Mouse (Mus musculus): Measurements from ENCODE around the gene Gphn. TPM values are rescaled to one million over a fixed set of nuclear protein-coding genes. Genes with fewer than 3 reads are reported as not detected.
A peak's percentile ranks its signal among the peaks of the same experiment; 100 is the strongest.

The Gphn gene
- total and polyA plus RNA-seq, 2 experiments, result 31.6 to 59.4 TPM

- no peak overlapping the region for H3K4me3 ChIP-seq (ENCODE audit: insufficient read depth, low read depth, low read length)
- no peak for TF ChIP-seq POLR2A (IDR thresholded peaks at IDR 0.05; ENCODE audit: extremely low read depth, insufficient read depth, low read length)
- no peak for TF ChIP-seq CTCF (IDR thresholded peaks at IDR 0.05; ENCODE audit: low read depth, low read length)
- H3K36me3 ChIP-seq (ENCODE audit: control insufficient read depth, insufficient read depth, low read length), result peaks cover 15% of the 10 kb centered on the region
- no peaks in the 10 kb centered on the region for H3K27me3 ChIP-seq (ENCODE audit: control insufficient read depth, insufficient read depth, low read length)
- DNase-seq (ENCODE audit: extremely low read depth, low read depth, low spot score), result no peak
- no peak overlapping the region for H3K9ac ChIP-seq (ENCODE audit: low read depth, low read length)
- WGBS, result 90% methylated on average over 2 of the region's 2 CpGs
- no peaks in the 10 kb centered on the region for H3K79me2 ChIP-seq (ENCODE audit: control insufficient read depth, insufficient read depth, low read length)
- H3K4me1 ChIP-seq (ENCODE audit: control insufficient read depth, insufficient read depth, low read length), result no peaks in the 10 kb centered on the region; the same call in 1 of the 2 replicates
- H3K27ac ChIP-seq (replicated peaks; ENCODE audit: insufficient read depth, low read depth, low read length), result no peak overlapping the region
Observed at GRCm38 (mm10) chr12:78681048-78681447, 454.9 kb downstream of the Gphn start.

GRCm38 (mm10) chr12:78682279-78682678, 456.1 kb downstream of the Gphn start:
- WGBS, result 79% methylated on average over 4 of the region's 4 CpGs
- no peak for TF ChIP-seq POLR2A (IDR thresholded peaks at IDR 0.05; ENCODE audit: extremely low read depth, insufficient read depth, low read length)
- TF ChIP-seq CTCF (IDR thresholded peaks at IDR 0.05; ENCODE audit: low read depth, low read length), result no peak
- Histone ChIP-seq H3K4me1 (ENCODE audit: control insufficient read depth, insufficient read depth, low read length) (no peaks in the 10 kb centered on the region; the same call in 1 of the 2 replicates), H3K27ac (replicated peaks; ENCODE audit: insufficient read depth, low read depth, low read length) (no peak overlapping the region), H3K27me3 (ENCODE audit: control insufficient read depth, insufficient read depth, low read length) (no peaks in the 10 kb centered on the region), H3K79me2 (ENCODE audit: control insufficient read depth, insufficient read depth, low read length) (no peaks in the 10 kb centered on the region), H3K9ac (ENCODE audit: low read depth, low read length) (no peak overlapping the region), H3K4me3 (ENCODE audit: insufficient read depth, low read depth, low read length) (no peak overlapping the region), H3K36me3 (ENCODE audit: control insufficient read depth, insufficient read depth, low read length) (peaks cover 20% of the 10 kb centered on the region)
- no peak for DNase-seq (ENCODE audit: extremely low read depth, low read depth, low spot score)

DNA sequence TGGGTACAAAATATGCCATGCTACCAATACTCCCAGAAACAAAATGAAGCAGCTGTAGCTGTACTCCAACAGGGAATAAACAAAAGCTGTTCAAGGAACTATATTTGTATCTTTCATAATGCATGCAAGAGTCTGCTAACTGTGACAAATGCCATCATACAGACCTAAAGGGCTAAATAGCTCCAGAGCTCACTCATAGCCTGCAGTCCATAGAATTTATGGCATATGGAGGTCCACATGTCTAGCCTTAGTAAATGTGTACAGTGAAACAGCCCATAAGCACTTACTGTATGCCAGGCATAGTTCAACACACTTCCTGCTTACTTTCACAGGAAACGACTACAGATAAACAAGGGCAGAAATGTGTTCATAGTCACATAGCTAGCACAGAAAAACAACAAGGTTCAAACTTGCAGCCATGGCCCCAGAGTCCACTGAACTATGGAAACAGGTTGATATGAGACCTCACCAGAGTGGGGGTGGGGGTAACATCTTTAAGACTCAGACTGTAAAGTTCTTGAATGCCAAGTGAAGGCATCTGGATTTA, 459.6 kb downstream of the Gphn start:
- Histone ChIP-seq H3K9ac (ENCODE audit: low read depth, low read length) (no peak overlapping the region), H3K36me3 (ENCODE audit: control insufficient read depth, insufficient read depth, low read length) (peaks cover 21% of the 10 kb centered on the region), H3K4me1 (ENCODE audit: control insufficient read depth, insufficient read depth, low read length) (no peaks in the 10 kb centered on the region; the same call in 1 of the 2 replicates), H3K27ac (replicated peaks; ENCODE audit: insufficient read depth, low read depth, low read length) (no peak overlapping the region), H3K79me2 (ENCODE audit: control insufficient read depth, insufficient read depth, low read length) (no peaks in the 10 kb centered on the region), H3K4me3 (ENCODE audit: insufficient read depth, low read depth, low read length) (no peak overlapping the region), H3K27me3 (ENCODE audit: control insufficient read depth, insufficient read depth, low read length) (no peaks in the 10 kb centered on the region)
- no peak for TF ChIP-seq POLR2A (IDR thresholded peaks at IDR 0.05; ENCODE audit: extremely low read depth, insufficient read depth, low read length)
- TF ChIP-seq CTCF (IDR thresholded peaks at IDR 0.05; ENCODE audit: low read depth, low read length), result no peak
- 73% methylated on average over 1 of the region's 1 CpGs for WGBS
- no peak for DNase-seq (ENCODE audit: extremely low read depth, low read depth, low spot score)

GRCm38 (mm10) chr12:78688876-78689275, 462.7 kb downstream of the Gphn start:
- no peak for DNase-seq (ENCODE audit: extremely low read depth, low read depth, low spot score)
- 90% methylated on average over 5 of the region's 5 CpGs for WGBS
- H3K27me3 ChIP-seq (ENCODE audit: control insufficient read depth, insufficient read depth, low read length), result no peaks in the 10 kb centered on the region
- H3K9ac ChIP-seq (ENCODE audit: low read depth, low read length), result no peak overlapping the region
- no peaks in the 10 kb centered on the region; the same call in 1 of the 2 replicates for H3K4me1 ChIP-seq (ENCODE audit: control insufficient read depth, insufficient read depth, low read length)
- H3K36me3 ChIP-seq (ENCODE audit: control insufficient read depth, insufficient read depth, low read length), result peaks cover 12% of the 10 kb centered on the region
- no peak for TF ChIP-seq POLR2A (IDR thresholded peaks at IDR 0.05; ENCODE audit: extremely low read depth, insufficient read depth, low read length)
- no peak for TF ChIP-seq CTCF (IDR thresholded peaks at IDR 0.05; ENCODE audit: low read depth, low read length)
- no peak overlapping the region for H3K4me3 ChIP-seq (ENCODE audit: insufficient read depth, low read depth, low read length)
- no peak overlapping the region for H3K27ac ChIP-seq (replicated peaks; ENCODE audit: insufficient read depth, low read depth, low read length)
- no peaks in the 10 kb centered on the region for H3K79me2 ChIP-seq (ENCODE audit: control insufficient read depth, insufficient read depth, low read length)

GRCm38 (mm10) chr12:78691325-78691724, 465.1 kb downstream of the Gphn start, which contains the start of gene Fam71d:
TSS of gene Fam71d (plus strand) at chr12:78691535.
- no peak within 1 kb of the TSS for H3K27ac ChIP-seq (replicated peaks; ENCODE audit: insufficient read depth, low read depth, low read length)
- no peaks in the 10 kb centered on the region for H3K4me1 ChIP-seq (ENCODE audit: control insufficient read depth, insufficient read depth, low read length)
- 74% methylated on average over 1 of the region's 1 CpGs for WGBS
- peaks cover 7% of the 10 kb centered on the region for H3K36me3 ChIP-seq (ENCODE audit: control insufficient read depth, insufficient read depth, low read length)
- no peak for DNase-seq (ENCODE audit: extremely low read depth, low read depth, low spot score)
- no peak within 1 kb of the TSS for H3K4me3 ChIP-seq (ENCODE audit: insufficient read depth, low read depth, low read length)
- H3K27me3 ChIP-seq (ENCODE audit: control insufficient read depth, insufficient read depth, low read length), result no peaks in the 10 kb centered on the region
- H3K79me2 ChIP-seq (ENCODE audit: control insufficient read depth, insufficient read depth, low read length), result no peaks in the 10 kb centered on the region
- H3K9ac ChIP-seq (ENCODE audit: low read depth, low read length), result no peak within 1 kb of the TSS
- TF ChIP-seq POLR2A (IDR thresholded peaks at IDR 0.05; ENCODE audit: extremely low read depth, insufficient read depth, low read length) (no peak), CTCF (IDR thresholded peaks at IDR 0.05; ENCODE audit: low read depth, low read length) (no peak)

GRCm38 (mm10) chr12:78693281-78693680, 467.1 kb downstream of the Gphn start:
- H3K79me2 ChIP-seq (ENCODE audit: control insufficient read depth, insufficient read depth, low read length), result no peaks in the 10 kb centered on the region
- H3K4me1 ChIP-seq (ENCODE audit: control insufficient read depth, insufficient read depth, low read length), result no peaks in the 10 kb centered on the region
- TF ChIP-seq POLR2A (IDR thresholded peaks at IDR 0.05; ENCODE audit: extremely low read depth, insufficient read depth, low read length) (no peak), CTCF (IDR thresholded peaks at IDR 0.05; ENCODE audit: low read depth, low read length) (no peak)
- no peaks in the 10 kb centered on the region for H3K27me3 ChIP-seq (ENCODE audit: control insufficient read depth, insufficient read depth, low read length)
- H3K9ac ChIP-seq (ENCODE audit: low read depth, low read length), result no peak overlapping the region
- no peak overlapping the region for H3K27ac ChIP-seq (replicated peaks; ENCODE audit: insufficient read depth, low read depth, low read length)
- DNase-seq (ENCODE audit: extremely low read depth, low read depth, low spot score), result peak; percentile 25
- peaks cover 2% of the 10 kb centered on the region; the same call in 1 of the 2 replicates for H3K36me3 ChIP-seq (ENCODE audit: control insufficient read depth, insufficient read depth, low read length)
- WGBS, result 89% methylated on average over 2 of the region's 2 CpGs
- no peak overlapping the region for H3K4me3 ChIP-seq (ENCODE audit: insufficient read depth, low read depth, low read length)

Data from liver, adult 2 months (tissue).